Mouse (Mus musculus): ENCODE results near the gene Glrb. TPM values are rescaled to one million over a fixed set of nuclear protein-coding genes. Genes with fewer than 3 reads are reported as not detected.

Glrb gene
- polyA plus RNA-seq, 1 experiment, result 0.34 TPM

GRCm38 (mm10) chr3:80845634-80846033, 67.8 kb downstream of the Glrb start:
- no peak overlapping the region for H3K4me3 ChIP-seq (ENCODE audit: control insufficient read depth, insufficient read depth, low read length)
- 85% methylated on average over 2 of the region's 2 CpGs for WGBS
- no peaks in the 10 kb centered on the region for H3K36me3 ChIP-seq (ENCODE audit: control insufficient read depth, insufficient read depth, low read length)
- no peaks in the 10 kb centered on the region for H3K27me3 ChIP-seq (ENCODE audit: control insufficient read depth, insufficient read depth, low read length)
- H3K27ac ChIP-seq (ENCODE audit: control insufficient read depth, insufficient read depth, low read length), result no peak overlapping the region
- no peak for DNase-seq
- H3K4me1 ChIP-seq (replicated peaks; ENCODE audit: control insufficient read depth, insufficient read depth, low read length), result no peaks in the 10 kb centered on the region
- no peak for TF ChIP-seq CTCF (IDR thresholded peaks at IDR 0.05; ENCODE audit: borderline replicate concordance, control insufficient read depth, extremely low read depth, insufficient read depth, low read length, poor library complexity)
- no peak for TF ChIP-seq POLR2A (IDR thresholded peaks at IDR 0.05; ENCODE audit: control insufficient read depth, extremely low read depth, insufficient read depth, low read length, poor library complexity)

- DNase-seq, result no peak
- Histone ChIP-seq H3K36me3 (ENCODE audit: control insufficient read depth, insufficient read depth, low read length) (no peaks in the 10 kb centered on the region), H3K4me3 (ENCODE audit: control insufficient read depth, insufficient read depth, low read length) (no peak overlapping the region), H3K27me3 (ENCODE audit: control insufficient read depth, insufficient read depth, low read length) (no peaks in the 10 kb centered on the region), H3K27ac (ENCODE audit: control insufficient read depth, insufficient read depth, low read length) (no peak overlapping the region), H3K4me1 (replicated peaks; ENCODE audit: control insufficient read depth, insufficient read depth, low read length) (no peaks in the 10 kb centered on the region)
- TF ChIP-seq POLR2A (IDR thresholded peaks at IDR 0.05; ENCODE audit: control insufficient read depth, extremely low read depth, insufficient read depth, low read length, poor library complexity) (no peak), CTCF (IDR thresholded peaks at IDR 0.05; ENCODE audit: borderline replicate concordance, control insufficient read depth, extremely low read depth, insufficient read depth, low read length, poor library complexity) (no peak)
- WGBS, result 87% methylated on average over 5 of the region's 5 CpGs
Observed at GRCm38 (mm10) chr3:80839845-80840244, 73.6 kb downstream of the Glrb start.

GRCm38 (mm10) chr3:80837583-80837982, 75.9 kb downstream of the Glrb start:
- Histone ChIP-seq H3K27me3 (ENCODE audit: control insufficient read depth, insufficient read depth, low read length) (no peaks in the 10 kb centered on the region), H3K36me3 (ENCODE audit: control insufficient read depth, insufficient read depth, low read length) (no peaks in the 10 kb centered on the region), H3K4me1 (replicated peaks; ENCODE audit: control insufficient read depth, insufficient read depth, low read length) (no peaks in the 10 kb centered on the region), H3K4me3 (ENCODE audit: control insufficient read depth, insufficient read depth, low read length) (no peak overlapping the region), H3K27ac (ENCODE audit: control insufficient read depth, insufficient read depth, low read length) (no peak overlapping the region)
- TF ChIP-seq CTCF (IDR thresholded peaks at IDR 0.05; ENCODE audit: borderline replicate concordance, control insufficient read depth, extremely low read depth, insufficient read depth, low read length, poor library complexity), result no peak
- TF ChIP-seq POLR2A (IDR thresholded peaks at IDR 0.05; ENCODE audit: control insufficient read depth, extremely low read depth, insufficient read depth, low read length, poor library complexity), result no peak
- 75% methylated on average over 3 of the region's 3 CpGs for WGBS
- no peak for DNase-seq

GRCm38 (mm10) chr3:80823975-80824374, 89.5 kb downstream of the Glrb start:
- 20% methylated on average over 1 of the region's 1 CpGs for WGBS
- no peak overlapping the region for H3K4me3 ChIP-seq (ENCODE audit: control insufficient read depth, insufficient read depth, low read length)
- H3K27ac ChIP-seq (ENCODE audit: control insufficient read depth, insufficient read depth, low read length), result no peak overlapping the region
- H3K36me3 ChIP-seq (ENCODE audit: control insufficient read depth, insufficient read depth, low read length), result no peaks in the 10 kb centered on the region
- H3K4me1 ChIP-seq (replicated peaks; ENCODE audit: control insufficient read depth, insufficient read depth, low read length), result no peaks in the 10 kb centered on the region; the same call in 1 of the 2 replicates
- DNase-seq, result no peak
- H3K27me3 ChIP-seq (ENCODE audit: control insufficient read depth, insufficient read depth, low read length), result no peaks in the 10 kb centered on the region
- no peak for TF ChIP-seq CTCF (IDR thresholded peaks at IDR 0.05; ENCODE audit: borderline replicate concordance, control insufficient read depth, extremely low read depth, insufficient read depth, low read length, poor library complexity)
- no peak for TF ChIP-seq POLR2A (IDR thresholded peaks at IDR 0.05; ENCODE audit: control insufficient read depth, extremely low read depth, insufficient read depth, low read length, poor library complexity)

GRCm38 (mm10) chr3:80818619-80819018, 94.8 kb downstream of the Glrb start:
- DNase-seq, result no peak
- Histone ChIP-seq H3K27ac (ENCODE audit: control insufficient read depth, insufficient read depth, low read length) (no peak overlapping the region), H3K4me3 (ENCODE audit: control insufficient read depth, insufficient read depth, low read length) (no peak overlapping the region), H3K36me3 (ENCODE audit: control insufficient read depth, insufficient read depth, low read length) (no peaks in the 10 kb centered on the region), H3K27me3 (ENCODE audit: control insufficient read depth, insufficient read depth, low read length) (no peaks in the 10 kb centered on the region), H3K4me1 (replicated peaks; ENCODE audit: control insufficient read depth, insufficient read depth, low read length) (no peaks in the 10 kb centered on the region; the same call in 1 of the 2 replicates)
- no peak for TF ChIP-seq CTCF (IDR thresholded peaks at IDR 0.05; ENCODE audit: borderline replicate concordance, control insufficient read depth, extremely low read depth, insufficient read depth, low read length, poor library complexity)
- TF ChIP-seq POLR2A (IDR thresholded peaks at IDR 0.05; ENCODE audit: control insufficient read depth, extremely low read depth, insufficient read depth, low read length, poor library complexity), result no peak
- WGBS, result 91% methylated on average over 1 of the region's 1 CpGs

- Histone ChIP-seq H3K36me3 (ENCODE audit: control insufficient read depth, insufficient read depth, low read length) (no peaks in the 10 kb centered on the region), H3K4me3 (ENCODE audit: control insufficient read depth, insufficient read depth, low read length) (no peak overlapping the region), H3K27ac (ENCODE audit: control insufficient read depth, insufficient read depth, low read length) (no peak overlapping the region), H3K27me3 (ENCODE audit: control insufficient read depth, insufficient read depth, low read length) (no peaks in the 10 kb centered on the region), H3K4me1 (replicated peaks; ENCODE audit: control insufficient read depth, insufficient read depth, low read length) (no peaks in the 10 kb centered on the region)
- DNase-seq, result no peak
- TF ChIP-seq CTCF (IDR thresholded peaks at IDR 0.05; ENCODE audit: borderline replicate concordance, control insufficient read depth, extremely low read depth, insufficient read depth, low read length, poor library complexity) (no peak), POLR2A (IDR thresholded peaks at IDR 0.05; ENCODE audit: control insufficient read depth, extremely low read depth, insufficient read depth, low read length, poor library complexity) (no peak)
Observed at GRCm38 (mm10) chr3:80813734-80814133, 99.7 kb downstream of the Glrb start.

- 42% methylated on average over 3 of the region's 3 CpGs for WGBS
- no peak overlapping the region for H3K4me3 ChIP-seq (ENCODE audit: control insufficient read depth, insufficient read depth, low read length)
- no peaks in the 10 kb centered on the region for H3K36me3 ChIP-seq (ENCODE audit: control insufficient read depth, insufficient read depth, low read length)
- no peaks in the 10 kb centered on the region for H3K27me3 ChIP-seq (ENCODE audit: control insufficient read depth, insufficient read depth, low read length)
- H3K27ac ChIP-seq (ENCODE audit: control insufficient read depth, insufficient read depth, low read length), result no peak overlapping the region
- no peak for DNase-seq
- no peaks in the 10 kb centered on the region for H3K4me1 ChIP-seq (replicated peaks; ENCODE audit: control insufficient read depth, insufficient read depth, low read length)
- TF ChIP-seq CTCF (IDR thresholded peaks at IDR 0.05; ENCODE audit: borderline replicate concordance, control insufficient read depth, extremely low read depth, insufficient read depth, low read length, poor library complexity) (no peak), POLR2A (IDR thresholded peaks at IDR 0.05; ENCODE audit: control insufficient read depth, extremely low read depth, insufficient read depth, low read length, poor library complexity) (no peak)
Observed at GRCm38 (mm10) chr3:80812237-80812636, 101.2 kb downstream of the Glrb start.
